Comparison of ENCODE assay signal across 8 mouse cellular contexts in genomic region chr4:21776091-21776945, GRCm38 (mm10). TPM values are rescaled to one million over a fixed set of nuclear protein-coding genes. Genes with fewer than 3 reads are reported as not detected.
DNase-seq lines count a peak whose midpoint lies in the region; ATAC-seq and TF ChIP-seq lines count a peak whose summit lies in the region.

No protein-coding gene starts in this region.

- peaks cover 9% of the 10 kb centered on the region for H3K36me3 ChIP-seq in embryonic facial prominence, embryonic 10.5 days (replicated peaks)
- no peaks in the 10 kb centered on the region for H3K36me3 ChIP-seq in intestine, postnatal 0 days (ENCODE audit: control insufficient read depth, insufficient read depth)
- peaks cover 16% of the 10 kb centered on the region for H3K36me3 ChIP-seq in midbrain, embryonic 10.5 days

- H3K9ac ChIP-seq in intestine, postnatal 0 days (ENCODE audit: low read depth, low read length): peak overlapping the region; percentile 81

- WGBS in embryonic facial prominence, embryonic 10.5 days: under 1% methylated on average over 46 of the region's 46 CpGs
- under 1% methylated on average over 45 of the region's 46 CpGs for WGBS in intestine, postnatal 0 days
- WGBS in midbrain, embryonic 10.5 days: under 1% methylated on average over 46 of the region's 46 CpGs

- peak overlapping the region; percentile 94 for H3K27ac ChIP-seq in embryonic facial prominence, embryonic 10.5 days (replicated peaks)
- peak overlapping the region; percentile 42; the same call in 1 of the 2 replicates for H3K27ac ChIP-seq in intestine, postnatal 0 days (ENCODE audit: low read depth, low read length)
- peak overlapping the region; percentile 93 for H3K27ac ChIP-seq in midbrain, embryonic 10.5 days (replicated peaks)

- intact Hi-C loops in left cerebral cortex, postnatal 36 days (cut with DNase I): loop anchor here (5.0 kb wide), 1 partner anchor 49 kb away; the partner anchor contains the start of gene Ccnc

- DNase-seq in adrenal gland, postnatal 14 days: peak; percentile 97
- DNase-seq in embryonic facial prominence, embryonic 10.5 days (ENCODE audit: low spot score): peak; percentile 97
- DNase-seq in gastrocnemius, postnatal 4 days (ENCODE audit: low spot score in 2 of 2): peak; percentile 89 to 94
- peak; percentile 88 to 90 for DNase-seq in left cerebral cortex, postnatal 36 days (ENCODE audit: low spot score in 2 of 2)
- peak; percentile 95 for DNase-seq in midbrain, embryonic 10.5 days (ENCODE audit: low spot score)
- DNase-seq in right cerebral cortex, postnatal 4 days: peak; percentile 96
- peak; percentile 96 for DNase-seq in yolk sac, embryonic 10.5 days (ENCODE audit: low spot score)

- peak overlapping the region; percentile 86 for H3K4me3 ChIP-seq in embryonic facial prominence, embryonic 10.5 days
- peak overlapping the region; percentile 85 for H3K4me3 ChIP-seq in intestine, postnatal 0 days (ENCODE audit: low read depth, low read length)
- peak overlapping the region; percentile 88 for H3K4me3 ChIP-seq in midbrain, embryonic 10.5 days

- no peaks in the 10 kb centered on the region for H3K9me3 ChIP-seq in embryonic facial prominence, embryonic 10.5 days
- no peaks in the 10 kb centered on the region for H3K9me3 ChIP-seq in intestine, postnatal 0 days (ENCODE audit: control insufficient read depth)
- no peaks in the 10 kb centered on the region for H3K9me3 ChIP-seq in midbrain, embryonic 10.5 days (replicated peaks)

- TF ChIP-seq CTCF in intestine, postnatal 0 days (IDR thresholded peaks at IDR 0.05; ENCODE audit: low read depth): no peak

- peak overlapping the region; percentile 73 for H3K4me2 ChIP-seq in intestine, postnatal 0 days (replicated peaks; ENCODE audit: low read depth)

- peak; percentile 90 for ATAC-seq in intestine, postnatal 0 days

- peaks cover 6% of the 10 kb centered on the region for H3K4me1 ChIP-seq in embryonic facial prominence, embryonic 10.5 days
- peaks cover 7% of the 10 kb centered on the region; the same call in 1 of the 2 replicates for H3K4me1 ChIP-seq in intestine, postnatal 0 days (replicated peaks; ENCODE audit: control insufficient read depth, insufficient read depth, low read length)
- peaks cover 14% of the 10 kb centered on the region for H3K4me1 ChIP-seq in midbrain, embryonic 10.5 days

- no peaks in the 10 kb centered on the region for H3K27me3 ChIP-seq in embryonic facial prominence, embryonic 10.5 days (replicated peaks; ENCODE audit: low read depth, poor library complexity, severe bottlenecking)
- no peaks in the 10 kb centered on the region for H3K27me3 ChIP-seq in intestine, postnatal 0 days (replicated peaks; ENCODE audit: control insufficient read depth, insufficient read depth, low read length)
- H3K27me3 ChIP-seq in midbrain, embryonic 10.5 days (ENCODE audit: low read depth, poor library complexity, severe bottlenecking): no peaks in the 10 kb centered on the region

RNA-seq across cellular contexts. Expression of gene Tstd3, which starts 9.3 kb away (rescaled TPM):
- 13.4 and 13.7 TPM in 2 replicates for total RNA-seq in adrenal gland, postnatal 14 days (2021)
- 21.3 and 24.3 TPM in 2 replicates for polyA plus RNA-seq in embryonic facial prominence, embryonic 10.5 days (2016; fragmentation: Nextera tagmentation; extraction: Ambion mirVana)
- 1 to 10 TPM; 7.3 to 9.5 TPM for total RNA-seq in gastrocnemius, postnatal 4 days (2021)
- 21.1 and 21.3 TPM in 2 replicates for polyA plus RNA-seq in intestine, postnatal 0 days (2015; fragmentation: Nextera tagmentation; extraction: Ambion mirVana)
- 10 to 100 TPM; 21.1 to 23.1 TPM for total RNA-seq in left cerebral cortex, postnatal 36 days (2021)
- polyA plus RNA-seq in midbrain, embryonic 10.5 days (2016; fragmentation: Nextera tagmentation; extraction: Ambion mirVana): 27.3 and 29.3 TPM in 2 replicates

RNA-seq across cellular contexts. Expression of gene Usp45, which starts 9.4 kb away (rescaled TPM):
- total RNA-seq in adrenal gland, postnatal 14 days (2021): 21.9 and 22.9 TPM in 2 replicates
- 10.8 and 12.3 TPM in 2 replicates for polyA plus RNA-seq in embryonic facial prominence, embryonic 10.5 days (2016; fragmentation: Nextera tagmentation; extraction: Ambion mirVana)
- total RNA-seq in gastrocnemius, postnatal 4 days (2021): 10 to 100 TPM; 14.1 to 18.6 TPM
- 3.4 and 3.7 TPM in 2 replicates for polyA plus RNA-seq in intestine, postnatal 0 days (2015; fragmentation: Nextera tagmentation; extraction: Ambion mirVana)
- 10 to 100 TPM; 49.4 to 54.4 TPM for total RNA-seq in left cerebral cortex, postnatal 36 days (2021)
- polyA plus RNA-seq in midbrain, embryonic 10.5 days (2016; fragmentation: Nextera tagmentation; extraction: Ambion mirVana): 10.5 and 10.9 TPM in 2 replicates

RNA-seq across cellular contexts. Expression of gene Ccnc, which starts 48.8 kb away (rescaled TPM):
- total RNA-seq in adrenal gland, postnatal 14 days (2021): 19.5 and 19.9 TPM in 2 replicates
- 46.6 TPM in 2 replicates for polyA plus RNA-seq in embryonic facial prominence, embryonic 10.5 days (2016; fragmentation: Nextera tagmentation; extraction: Ambion mirVana)
- total RNA-seq in gastrocnemius, postnatal 4 days (2021): 10 to 100 TPM; 15.5 to 16.3 TPM
- 20.2 and 20.7 TPM in 2 replicates for polyA plus RNA-seq in intestine, postnatal 0 days (2015; fragmentation: Nextera tagmentation; extraction: Ambion mirVana)
- total RNA-seq in left cerebral cortex, postnatal 36 days (2021): 10 to 100 TPM; 28.8 to 38.9 TPM
- 67.5 and 67.9 TPM in 2 replicates for polyA plus RNA-seq in midbrain, embryonic 10.5 days (2016; fragmentation: Nextera tagmentation; extraction: Ambion mirVana)

Comparison
In these comparisons a context has a peak if more than half of its experiments do, and no peak if none do; other contexts are left out.
1. Peak in every context shown above with its lines: DNase-seq, ATAC-seq, H3K4me3 ChIP-seq and H3K27ac ChIP-seq.
2. H3K27ac ChIP-seq: peak in every context shown above with its lines; median percentile 94 in embryonic facial prominence, embryonic 10.5 days; 93 in midbrain, embryonic 10.5 days; 42 in intestine, postnatal 0 days.